Mouse (Mus musculus) forebrain, embryonic 11.5 days (tissue): ENCODE data around the gene Upf1. TPM values are rescaled to one million over a fixed set of nuclear protein-coding genes. Genes with fewer than 3 reads are reported as not detected.

ENCODE experiments used
- polyA plus RNA-seq: library from polyadenylated mRNA; unstranded; fragments of >200 nt; fragmentation: Nextera tagmentation; extraction: Ambion mirVana; gene quantifications from 2 replicates; pipeline ENCODE4 v1.2.1, GENCODE M21; 2014

Upf1 gene
- polyA plus RNA-seq, 1 experiment from 2014 or later, result 25.8 TPM

Other genes with a start within 250 kb of the Upf1 start
- gene Ncan, start 232.4 kb downstream of the Upf1 start, polyA plus RNA-seq, result 51.5 and 60.4 TPM in 2 replicates
- 20.7 and 23.9 TPM in 2 replicates for gene Nr2c2ap, start 221.9 kb downstream of the Upf1 start, polyA plus RNA-seq
- gene Rfxank, start 214.1 kb downstream of the Upf1 start, polyA plus RNA-seq, result 15.2 and 17.6 TPM in 2 replicates
- gene Borcs8, start 213.8 kb downstream of the Upf1 start, polyA plus RNA-seq, result 40.5 and 41.9 TPM in 2 replicates
- gene Mef2b, start 213.6 kb downstream of the Upf1 start, polyA plus RNA-seq, result 0.67 and 1.1 TPM in 2 replicates
- 42.5 and 45.1 TPM in 2 replicates for gene Tmem161a, start 180.9 kb downstream of the Upf1 start, polyA plus RNA-seq
- 1.9 and 2.5 TPM in 2 replicates for gene Slc25a42, start 141.0 kb downstream of the Upf1 start, polyA plus RNA-seq
- 60.4 and 74.7 TPM in 2 replicates for gene Sugp2, start 119.1 kb downstream of the Upf1 start, polyA plus RNA-seq
- 31.2 and 35.7 TPM in 2 replicates for gene Armc6, start 118.8 kb downstream of the Upf1 start, polyA plus RNA-seq
- gene Homer3, start 70.5 kb downstream of the Upf1 start, polyA plus RNA-seq, result 87.6 and 91.4 TPM in 2 replicates
- gene Ddx49, start 50.8 kb downstream of the Upf1 start, polyA plus RNA-seq, result 54.4 and 61.5 TPM in 2 replicates
- gene Cope, start 50.8 kb downstream of the Upf1 start, polyA plus RNA-seq, result 220 and 268 TPM in 2 replicates
- 10.6 and 11.0 TPM in 2 replicates for gene Cers1, start 37.5 kb downstream of the Upf1 start, polyA plus RNA-seq
- 1.8 and 2.6 TPM in 2 replicates for gene Gdf1, start 23.5 kb downstream of the Upf1 start, polyA plus RNA-seq
- gene Comp, start 20.3 kb upstream of the Upf1 start, polyA plus RNA-seq, result 0.56 TPM in 1 of 2 replicates, not detected in the other
- 16.3 and 18.1 TPM in 2 replicates for gene Crtc1, start 86.3 kb upstream of the Upf1 start, polyA plus RNA-seq
- 17.5 and 19.5 TPM in 2 replicates for gene Klhl26, start 123.7 kb upstream of the Upf1 start, polyA plus RNA-seq
- 10.4 and 10.6 TPM in 2 replicates for gene Tmem59l, start 134.1 kb upstream of the Upf1 start, polyA plus RNA-seq
- gene Crlf1, start 139.9 kb upstream of the Upf1 start, polyA plus RNA-seq, result 4.9 and 10.9 TPM in 2 replicates
- 113 and 123 TPM in 2 replicates for gene Rex1bd, start 153.5 kb upstream of the Upf1 start, polyA plus RNA-seq
- 715 TPM in 2 replicates for gene Uba52, start 157.5 kb upstream of the Upf1 start, polyA plus RNA-seq
- 268 and 290 TPM in 2 replicates for gene Fkbp8, start 174.4 kb upstream of the Upf1 start, polyA plus RNA-seq
- 56.0 and 59.9 TPM in 2 replicates for gene Kxd1, start 174.7 kb upstream of the Upf1 start, polyA plus RNA-seq
- 21.8 and 22.2 TPM in 2 replicates for gene Ell, start 186.2 kb upstream of the Upf1 start, polyA plus RNA-seq
- gene Isyna1, start 241.1 kb upstream of the Upf1 start, polyA plus RNA-seq, result 98.1 and 109 TPM in 2 replicates